Mouse (Mus musculus): Measurements from ENCODE around the gene Pepd. TPM values are rescaled to one million over a fixed set of nuclear protein-coding genes. Genes with fewer than 3 reads are reported as not detected.

Gene Pepd
- total RNA-seq, 2 experiments from 2014 or later, result 28.7 to 29.8 TPM

DNA sequence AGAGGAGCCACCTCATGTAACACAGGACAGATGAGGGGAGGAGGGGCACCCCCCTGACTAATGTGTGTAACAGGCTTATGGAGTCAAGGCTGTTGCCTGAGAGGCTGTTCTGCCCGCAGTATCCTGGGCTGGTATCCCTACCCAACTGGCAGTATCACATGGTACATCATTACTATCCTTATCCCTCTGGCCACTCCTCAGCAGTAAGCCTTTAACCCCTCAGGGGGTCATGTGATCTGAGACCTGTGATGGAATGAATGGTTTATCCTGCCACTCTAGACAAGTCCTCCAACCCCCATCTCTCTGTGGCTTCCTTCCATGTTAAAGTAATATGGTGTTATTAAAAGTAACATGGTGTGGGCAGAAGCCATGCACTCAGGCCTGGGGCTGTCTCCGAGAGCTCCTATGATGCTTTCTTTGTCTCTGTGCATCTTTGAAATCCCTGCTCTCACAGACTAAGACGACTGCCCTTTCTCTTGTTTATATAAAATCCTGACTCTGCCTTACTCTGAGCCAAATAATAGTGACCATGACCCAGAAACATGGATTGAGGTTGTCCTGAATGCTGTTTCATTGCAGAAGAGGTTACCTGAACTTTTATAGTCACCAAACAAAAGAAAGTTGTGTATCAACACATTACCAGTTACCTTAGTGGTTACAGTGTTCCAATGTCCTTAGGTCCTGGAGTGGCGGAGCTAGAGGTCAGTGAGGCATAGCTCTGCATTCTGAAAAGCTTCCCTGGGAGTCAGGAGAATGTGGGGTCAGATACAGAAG, 71.7 kb downstream of the Pepd start:
- DNase-seq, result no peak

DNA sequence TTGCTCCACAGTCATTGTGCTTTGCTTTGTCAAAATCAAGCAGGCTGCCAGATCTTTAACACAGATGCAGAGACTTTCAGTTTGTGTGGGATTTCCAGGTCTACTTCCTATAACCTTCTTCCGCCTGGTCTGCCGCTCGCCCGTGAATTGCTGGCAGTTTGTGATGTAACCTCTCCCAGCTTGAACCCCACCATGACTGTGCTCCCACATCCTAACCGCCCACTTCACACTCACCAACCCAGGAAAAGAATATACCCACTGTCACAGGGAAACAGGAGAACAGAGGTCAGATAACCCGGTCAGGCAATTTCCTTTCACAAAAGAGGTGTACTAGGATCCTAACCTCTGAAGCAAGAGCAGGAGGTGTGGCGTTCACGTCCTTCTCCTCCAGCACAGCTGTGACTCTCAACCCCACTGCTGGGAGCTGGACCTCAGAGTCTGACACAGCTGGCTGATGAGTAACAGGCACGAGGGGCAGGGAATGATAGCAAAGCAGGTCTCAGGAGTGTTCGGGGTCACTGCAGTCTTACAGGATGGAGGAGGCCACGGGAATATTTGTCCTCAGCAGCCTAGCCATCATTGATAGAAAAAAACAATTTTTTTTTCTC, 72.5 kb downstream of the Pepd start:
- no peak for DNase-seq

DNA sequence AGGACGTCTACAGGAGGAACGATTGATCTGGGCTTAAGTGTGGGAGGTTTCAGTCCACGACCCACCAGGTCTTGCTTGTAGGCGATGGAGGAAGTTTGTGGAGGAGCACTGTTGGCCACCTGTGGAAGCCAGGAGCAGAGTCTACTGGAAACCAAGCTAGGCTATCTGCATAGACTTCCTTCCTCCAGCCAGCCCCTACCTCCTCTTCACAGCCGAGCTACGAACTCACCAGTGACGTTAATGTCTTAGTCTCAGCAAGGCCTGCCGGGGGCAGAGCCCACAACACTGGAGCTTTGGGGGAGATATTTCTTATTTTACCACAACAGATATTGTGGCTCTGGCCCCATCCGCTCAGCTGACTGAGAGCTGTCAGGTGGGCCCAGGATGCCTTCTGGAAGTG, 73.0 kb downstream of the Pepd start:
- DNase-seq, result no peak

DNA sequence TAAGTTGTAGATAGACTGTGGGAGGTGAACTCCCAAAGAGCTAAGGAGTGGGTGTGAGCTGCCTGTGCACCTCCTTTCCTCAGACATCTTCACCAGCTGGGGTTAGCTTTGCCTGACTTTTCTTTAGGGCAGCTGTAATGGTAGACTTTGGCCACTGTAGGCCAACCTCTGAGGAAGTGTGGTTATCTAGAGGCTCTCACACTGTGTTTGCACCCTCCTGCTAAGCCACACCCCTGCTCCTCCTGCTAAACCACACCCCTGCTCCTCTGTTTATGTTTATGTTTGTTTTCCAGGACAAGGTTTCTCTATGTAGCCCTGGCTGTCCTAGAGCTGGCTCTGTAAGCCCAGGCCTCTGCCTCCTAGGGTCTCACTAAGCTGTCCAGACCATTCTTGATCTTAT, 73.5 kb downstream of the Pepd start:
- DNase-seq, result no peak

DNA sequence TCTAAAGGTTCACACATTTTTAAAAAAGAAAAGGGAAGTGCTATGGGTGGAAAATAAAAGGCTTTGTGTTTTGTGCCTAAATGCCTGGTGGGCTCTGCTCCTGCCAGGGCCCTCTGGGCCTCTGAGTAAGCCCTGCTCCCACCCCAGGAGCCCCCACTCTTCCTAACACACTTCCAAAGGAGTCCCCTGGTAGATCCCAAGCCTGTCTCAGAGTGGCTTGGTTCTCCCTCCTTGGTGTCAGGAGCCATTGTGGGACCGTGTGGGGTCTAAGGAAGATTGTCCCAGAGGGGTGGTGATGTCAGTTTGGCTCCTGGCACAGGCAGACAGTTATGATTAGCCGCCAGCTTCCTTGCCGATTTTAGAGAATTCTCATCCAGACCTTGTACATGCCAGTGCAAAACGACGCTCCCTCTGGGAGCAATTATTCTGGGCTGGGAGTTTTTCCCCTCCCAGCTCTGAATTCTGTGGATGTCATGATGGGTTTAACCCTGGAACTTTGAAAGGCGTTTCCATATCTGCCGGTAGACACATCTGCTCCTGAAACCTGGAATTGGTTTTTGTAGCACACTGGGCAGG, 74.5 kb downstream of the Pepd start:
- no peak for DNase-seq

DNA sequence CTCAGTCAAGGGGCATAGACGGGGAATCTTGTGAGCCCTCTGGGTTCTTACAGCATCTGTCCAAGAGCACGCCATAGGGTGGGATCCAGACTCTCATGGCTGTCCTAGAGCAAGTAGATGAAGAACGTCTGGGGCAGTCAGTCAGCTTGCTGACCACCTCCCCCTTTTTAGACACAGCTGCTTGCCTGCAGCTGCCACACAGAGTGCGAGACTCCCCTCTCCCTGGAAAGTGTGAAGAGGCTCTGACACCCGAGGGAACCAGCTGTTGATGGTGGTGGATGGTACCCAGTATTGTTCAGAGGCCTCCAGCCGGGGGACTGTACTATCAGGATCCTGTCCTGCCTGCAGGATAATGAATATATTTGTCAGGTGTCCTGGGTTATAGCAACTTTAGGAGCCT, 75.1 kb downstream of the Pepd start:
- no peak for DNase-seq

DNA sequence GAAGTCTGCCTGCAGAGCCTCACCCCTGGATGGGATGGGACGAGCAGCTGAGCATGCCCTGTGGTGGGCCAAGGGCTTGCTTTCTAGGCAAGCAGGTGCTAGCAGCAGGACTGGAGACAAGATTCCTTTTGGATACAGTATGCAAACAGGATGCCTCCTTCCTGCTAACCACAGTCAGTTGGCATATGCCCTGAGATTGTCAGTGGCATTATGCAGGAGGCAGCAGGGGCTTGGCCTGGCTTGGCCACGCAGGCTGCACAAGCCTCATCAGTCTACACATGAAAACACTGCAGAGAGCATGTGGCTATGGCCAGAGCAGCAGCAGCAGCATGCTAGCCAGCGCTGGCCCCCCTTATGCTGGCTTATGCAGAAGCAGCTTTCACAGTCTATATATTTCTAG, 76.3 kb downstream of the Pepd start:
- no peak for DNase-seq

DNA sequence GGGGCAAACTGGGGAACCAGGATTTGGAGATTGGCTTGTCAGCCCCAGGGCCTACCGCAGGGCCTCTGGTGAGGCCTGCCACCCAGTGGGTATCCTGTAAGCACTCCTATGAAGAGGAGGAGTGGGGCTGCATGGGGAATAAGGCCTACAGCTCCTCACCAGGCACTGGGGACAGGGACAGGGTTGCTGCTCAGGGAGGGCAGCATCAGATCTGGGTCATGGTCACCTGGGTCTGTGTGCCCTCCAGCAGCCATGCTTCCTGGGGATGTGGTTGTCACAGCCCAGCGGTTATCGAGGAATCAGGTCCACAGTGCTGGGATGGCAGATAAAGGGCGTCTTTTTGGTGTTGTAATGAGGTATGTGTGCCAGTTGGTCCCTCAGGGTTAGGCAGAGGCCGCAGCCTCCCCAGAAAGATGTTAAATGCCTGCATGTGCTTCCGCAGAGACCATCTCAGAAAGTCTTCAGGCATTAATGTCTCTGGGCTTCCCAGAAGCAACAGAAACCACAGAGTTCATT, 79.6 kb downstream of the Pepd start:
- no peak for DNase-seq

DNA sequence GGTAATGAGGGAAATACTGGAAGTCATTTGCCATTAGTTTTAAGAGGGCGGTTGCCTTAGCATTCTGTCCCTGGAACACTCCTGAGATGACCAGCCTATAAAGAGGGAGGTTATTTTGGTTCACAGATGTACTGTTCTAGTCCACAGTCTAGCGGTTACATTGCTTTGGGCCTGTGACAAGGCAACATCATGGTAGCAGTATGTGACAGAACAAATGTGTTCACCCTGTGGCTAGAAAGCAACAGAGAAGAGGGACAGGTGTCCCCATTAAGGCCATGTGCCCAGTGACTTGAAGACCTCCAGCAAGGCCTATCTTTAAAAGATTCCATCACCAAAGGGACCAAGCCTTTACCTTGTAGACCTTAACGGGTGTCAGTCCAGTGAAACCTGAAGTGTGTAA, 80.6 kb downstream of the Pepd start:
- DNase-seq, result no peak

DNA sequence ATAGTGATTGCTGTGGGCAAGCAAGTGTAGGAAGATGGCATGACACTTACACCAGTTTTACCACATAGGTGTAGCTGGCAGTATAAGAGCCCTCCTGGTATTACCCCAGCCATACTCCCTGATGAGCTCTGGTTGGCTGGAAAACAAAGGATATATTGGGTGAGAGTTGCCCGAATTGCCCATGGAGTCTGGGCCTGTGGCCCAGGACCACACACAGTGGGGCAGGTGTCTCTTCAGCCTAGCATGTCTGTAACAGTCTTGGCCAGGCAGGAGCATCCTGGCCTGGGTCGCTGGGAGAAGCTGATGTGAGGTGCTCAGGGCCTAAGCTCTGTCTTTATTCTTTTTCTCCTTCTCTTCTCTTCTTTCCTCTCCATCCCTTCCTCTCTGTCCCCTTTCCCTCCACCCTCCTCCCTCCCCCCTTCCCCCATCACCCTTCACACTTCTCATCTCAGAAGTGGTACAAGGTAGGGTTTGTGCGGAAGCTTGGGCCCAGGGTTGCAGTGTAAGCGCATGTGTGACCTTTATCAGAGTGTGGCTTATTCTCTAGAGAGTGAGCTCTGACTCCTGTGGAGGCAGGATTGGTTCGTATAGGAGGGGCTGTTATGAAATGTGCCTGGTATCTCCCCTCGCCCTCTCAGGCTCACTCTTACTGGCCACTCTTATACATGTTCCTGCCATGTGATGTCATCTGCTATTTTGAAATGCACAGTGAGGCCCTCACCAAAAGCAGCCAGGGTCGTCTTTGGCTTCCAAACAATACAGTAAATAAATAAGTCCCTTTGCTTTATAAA, 83.9 kb downstream of the Pepd start:
- no peak for DNase-seq

DNA sequence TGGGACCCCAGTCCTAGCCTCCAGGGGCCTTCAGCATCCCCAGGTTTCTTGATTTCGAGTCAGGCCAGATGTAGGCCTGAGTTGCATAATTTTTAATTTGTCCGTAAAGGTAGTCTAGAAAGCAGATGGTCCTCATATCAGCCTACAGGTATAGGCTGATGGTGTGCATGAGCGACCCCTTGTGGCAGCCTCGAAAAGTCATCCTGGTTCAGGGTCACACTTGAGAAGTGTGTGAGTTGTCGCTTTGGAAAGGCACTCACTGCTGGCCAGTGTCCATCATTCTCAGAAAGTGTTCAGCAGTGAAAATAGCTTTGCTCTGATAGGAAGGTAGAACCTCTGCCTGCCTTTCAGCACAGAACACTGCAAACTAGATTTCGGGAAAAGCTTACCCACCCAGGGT, 88.7 kb downstream of the Pepd start:
- peak; percentile 54 for DNase-seq

DNA sequence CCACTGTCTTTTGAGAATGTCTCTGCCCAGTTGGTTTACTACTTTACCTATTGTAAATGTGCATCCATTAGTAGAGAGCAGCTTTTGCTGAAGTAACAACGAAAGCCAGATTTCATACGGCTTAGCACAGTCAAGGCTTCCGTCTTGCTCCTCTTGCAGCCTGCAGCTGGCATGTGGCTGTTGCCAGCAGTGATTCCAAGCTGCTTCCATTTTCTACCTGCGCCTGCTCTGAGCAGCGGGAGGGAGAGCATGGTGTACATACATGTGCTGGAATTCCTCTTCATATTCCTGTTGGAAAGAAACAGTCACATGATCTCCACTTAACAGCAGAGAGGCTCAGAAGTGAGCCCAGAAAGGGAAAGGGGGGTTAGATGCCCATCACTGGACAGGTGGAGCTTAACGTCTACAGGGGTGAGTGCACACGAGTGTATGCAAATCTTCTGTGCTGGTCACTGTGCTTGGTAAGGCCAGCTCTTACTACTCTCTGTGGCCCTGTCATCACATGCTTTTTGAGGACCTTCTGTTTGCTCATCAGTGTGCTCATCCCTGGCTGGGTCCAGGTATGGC, 91.1 kb downstream of the Pepd start:
- DNase-seq, result no peak

DNA sequence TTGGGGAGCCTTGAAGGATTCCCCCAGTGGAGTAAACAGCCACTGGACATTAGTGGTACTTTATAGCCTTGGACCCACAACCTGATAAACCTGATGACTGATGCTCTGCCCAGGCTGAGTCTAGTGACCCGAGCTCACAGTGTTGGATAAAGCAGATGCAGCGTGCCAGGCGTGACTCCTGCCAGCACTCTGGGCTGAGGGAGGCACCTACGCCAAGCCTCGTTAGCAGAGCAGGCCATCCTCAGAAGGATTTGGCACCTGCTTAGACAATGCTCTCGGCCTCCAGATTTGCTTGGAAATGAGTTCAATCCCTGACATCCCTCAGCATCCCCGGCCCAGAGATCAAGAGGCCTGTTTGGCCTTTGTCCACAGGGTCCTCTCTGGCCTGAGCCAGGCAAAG, 94.5 kb downstream of the Pepd start:
- no peak for DNase-seq

DNA sequence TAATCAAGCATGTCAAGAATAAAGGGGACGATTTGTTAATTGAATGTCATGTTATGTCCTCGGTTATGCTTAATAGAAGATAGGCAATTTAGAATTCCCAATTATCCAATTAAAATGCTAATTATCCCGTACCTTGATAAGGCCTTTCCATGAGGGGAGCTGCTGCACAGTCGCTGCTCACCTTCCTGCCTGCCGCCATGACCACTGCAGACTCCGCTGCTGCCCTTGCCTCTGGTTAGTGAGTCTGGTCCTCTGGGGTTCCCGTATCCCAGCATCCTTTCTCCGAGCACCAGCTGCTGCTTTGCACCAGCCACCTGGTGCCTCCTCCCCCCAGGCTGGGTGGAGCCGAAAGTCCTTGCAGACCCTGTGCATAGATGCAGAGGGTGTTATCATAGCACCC, 101.0 kb downstream of the Pepd start:
- DNase-seq, result no peak

DNA sequence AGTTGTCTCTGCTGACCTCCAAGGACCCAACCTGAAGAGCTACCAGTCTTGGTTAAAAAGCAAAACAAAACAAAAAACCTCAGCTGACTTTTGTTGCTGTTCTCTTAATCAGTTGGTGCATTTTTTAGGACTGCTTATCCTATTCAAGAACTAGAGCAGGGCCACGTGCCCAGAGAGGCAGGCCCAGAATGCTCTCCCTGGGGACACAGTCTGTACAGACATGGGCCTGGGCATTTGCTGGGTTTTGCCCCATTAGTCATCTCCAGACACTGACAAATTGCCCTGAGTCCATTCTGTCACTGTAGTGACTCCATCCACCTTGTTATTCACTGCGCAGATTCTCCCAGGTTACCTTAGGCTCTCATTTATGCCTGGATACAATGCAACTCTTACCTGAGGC, 103.1 kb downstream of the Pepd start:
- DNase-seq, result no peak

DNA sequence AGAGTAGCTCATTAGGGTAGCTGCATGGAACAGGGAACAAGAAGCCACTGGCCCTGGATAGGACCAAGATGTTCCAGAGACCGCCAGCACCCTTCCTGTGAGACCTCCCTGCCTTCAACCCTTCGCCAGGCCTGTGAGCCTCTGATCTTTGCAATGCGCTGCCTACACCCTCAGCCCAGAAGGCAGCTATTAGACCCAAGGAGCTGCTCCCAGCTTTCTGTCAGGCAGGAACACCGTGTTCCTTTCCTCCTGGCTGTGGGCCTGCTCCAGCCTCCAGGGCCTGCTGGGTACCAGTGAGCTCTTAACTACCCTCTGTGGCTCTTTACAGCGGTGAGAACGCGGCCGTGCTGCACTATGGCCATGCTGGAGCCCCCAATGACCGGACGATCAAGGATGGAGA, 109.2 kb downstream of the Pepd start:
- no peak for DNase-seq

DNA sequence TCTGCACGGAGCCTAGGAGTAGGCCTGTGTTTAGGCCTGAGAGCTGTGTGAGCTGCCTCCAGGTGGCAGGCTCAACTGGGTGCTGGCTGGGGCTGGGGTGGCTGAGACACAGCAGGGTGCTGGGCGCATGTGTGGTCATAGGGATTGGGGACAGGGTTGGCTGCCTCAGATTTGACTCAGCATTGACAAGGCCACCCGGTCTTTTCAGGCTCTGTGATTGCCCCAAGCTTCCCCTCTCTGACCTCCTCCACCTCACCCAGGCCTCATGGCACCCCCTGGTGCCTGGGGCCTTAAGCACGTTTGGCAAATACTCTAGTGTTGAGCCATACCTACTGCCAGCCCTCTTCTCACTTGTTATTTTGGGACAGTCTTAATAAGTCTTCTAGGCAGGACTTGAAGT, 111.1 kb downstream of the Pepd start:
- DNase-seq, result no peak

DNA sequence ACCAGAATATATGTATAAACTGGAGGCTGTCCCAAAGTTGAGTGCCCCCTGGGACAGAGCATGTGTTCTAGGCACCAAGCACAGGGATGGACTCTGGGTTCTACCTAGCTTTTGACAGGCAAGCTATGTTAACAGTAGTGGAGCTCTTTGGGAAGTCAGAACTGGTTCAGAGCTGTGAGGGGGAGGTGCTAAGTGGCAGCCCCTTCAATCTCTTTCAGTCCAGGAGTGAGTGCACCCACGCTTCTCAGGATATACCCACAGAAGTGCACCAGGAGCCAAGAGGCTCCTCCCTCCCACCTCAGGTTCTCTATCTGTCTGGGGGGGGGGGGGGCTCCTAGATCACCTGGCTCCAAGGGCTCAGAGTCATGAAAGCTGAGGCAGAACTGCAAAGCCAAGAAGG, 112.2 kb downstream of the Pepd start:
- no peak for DNase-seq

DNA sequence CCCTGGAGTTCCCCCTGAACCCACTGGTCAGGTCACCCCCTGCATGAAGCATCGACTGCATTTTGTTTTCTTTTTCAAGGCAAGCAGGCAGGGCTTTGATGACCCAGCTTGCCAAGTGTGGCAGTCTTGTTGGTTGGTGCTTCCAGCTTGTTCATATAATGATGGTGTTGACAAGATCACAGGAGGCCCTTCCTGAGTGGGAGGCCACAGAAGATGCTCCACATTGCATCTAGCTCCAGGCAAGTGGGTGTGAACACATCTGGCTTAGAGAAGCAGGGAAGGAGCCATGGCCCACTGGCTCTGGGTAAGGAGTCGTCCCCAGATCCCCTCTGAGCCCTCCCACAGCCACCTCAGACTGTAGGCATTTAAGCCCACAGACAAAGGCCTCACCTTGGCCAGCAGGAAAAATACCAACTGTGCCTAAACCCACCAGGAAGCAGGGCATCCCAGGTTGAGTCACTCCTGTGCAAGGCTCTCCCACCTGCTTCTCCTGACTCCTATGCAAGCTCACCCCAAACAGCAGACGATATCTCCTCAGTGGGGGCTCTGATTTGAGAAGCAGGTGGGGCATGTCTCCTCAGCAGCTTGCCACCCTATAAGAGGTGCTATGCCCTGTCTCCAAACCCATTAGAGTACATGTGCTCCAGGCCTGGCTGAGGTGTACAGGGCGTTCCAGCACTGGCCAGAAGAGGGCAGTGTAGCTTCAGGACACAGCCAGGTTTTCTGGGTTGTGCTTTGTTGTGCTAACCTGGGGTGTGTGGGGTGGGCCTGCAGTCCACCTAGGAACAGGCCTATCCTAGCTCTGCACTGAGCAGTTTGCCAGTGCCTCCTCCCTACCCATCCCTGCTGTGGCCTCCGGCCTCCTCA, 113.5 kb downstream of the Pepd start:
- peak; percentile 83 for DNase-seq

DNA sequence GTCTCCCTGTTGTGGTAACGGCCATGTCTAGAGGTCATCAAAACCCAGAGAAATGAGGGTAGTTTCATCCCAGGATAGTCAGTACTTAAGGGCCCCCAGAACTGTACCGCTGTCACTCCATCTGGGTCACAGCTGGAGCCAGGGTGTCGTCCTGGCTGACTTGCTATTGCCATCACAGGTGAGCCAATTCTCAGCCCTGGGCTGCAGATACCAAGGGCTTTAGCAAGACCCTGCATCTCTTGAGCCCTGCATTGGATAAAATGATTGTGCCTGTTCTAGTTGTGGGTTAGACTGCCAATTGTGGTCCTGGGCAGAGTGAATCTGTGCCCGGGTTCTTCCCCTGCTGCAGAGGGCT, 114.1 kb downstream of the Pepd start:
- no peak for DNase-seq

DNA sequence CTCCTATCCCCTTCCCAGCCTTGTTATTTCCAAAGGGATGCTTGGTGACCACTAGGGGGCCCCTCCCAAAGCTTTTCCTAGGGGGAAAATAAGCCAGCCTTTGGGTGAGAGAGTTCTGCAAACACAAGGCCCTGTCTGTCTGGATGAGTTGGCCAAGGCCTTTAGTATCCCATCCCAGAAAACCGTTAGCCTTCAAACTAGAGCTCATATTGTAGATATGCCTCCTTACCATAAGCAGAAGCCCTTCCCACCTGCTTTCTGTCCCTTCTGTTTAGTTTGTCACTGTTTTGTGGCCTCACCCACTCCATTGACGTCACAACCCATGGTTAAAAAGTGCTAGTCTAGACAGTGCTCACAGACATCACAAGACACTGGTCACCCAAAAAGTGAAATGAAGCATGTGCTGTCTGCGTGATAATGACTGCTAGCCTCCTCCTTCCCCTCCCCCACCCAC, 114.7 kb downstream of the Pepd start:
- peak; percentile 50 for DNase-seq
